Mouse (Mus musculus) lung, adult 18-20 months (tissue): ENCODE data around the gene Ucn3.

Source experiments
- DNase-seq, 2 experiments: peaks; one replicate each; pipeline ENCODE4 v3.0.0; 2022; ENCODE audit warnings: mixed read lengths in 2 of 2

Ucn3 gene

DNA sequence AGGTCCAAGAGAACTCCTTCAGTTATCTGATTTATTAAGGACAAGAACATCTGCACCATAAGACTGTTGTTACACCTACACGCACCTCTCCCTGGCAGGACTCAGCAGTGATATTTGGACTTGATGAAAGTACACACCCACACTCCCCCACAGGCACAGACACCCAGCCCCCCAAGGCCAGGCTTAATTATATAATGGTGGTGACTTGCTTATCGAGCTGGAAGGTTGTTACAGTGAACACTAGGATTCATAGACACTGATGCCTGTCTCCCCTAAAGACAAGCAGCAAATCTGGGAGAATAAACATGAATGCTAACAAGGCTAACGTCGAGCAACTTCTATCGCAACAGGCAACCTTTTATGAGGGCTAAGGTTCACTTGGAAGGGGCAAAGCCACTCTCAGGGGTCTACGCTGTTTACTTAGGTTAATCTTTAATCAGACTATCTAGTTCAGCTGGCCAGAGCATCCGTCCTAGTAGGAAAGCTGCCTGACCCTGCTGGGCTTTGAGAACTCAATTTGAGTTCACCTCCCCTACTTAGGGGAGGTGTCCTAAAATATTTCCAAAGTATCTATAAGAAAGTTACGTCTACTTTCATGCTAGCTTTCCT lies 53.6 kb downstream of the Ucn3 start:
- no peak for DNase-seq
